Mouse (Mus musculus): ENCODE measurements around the gene Dut. TPM values are rescaled to one million over a fixed set of nuclear protein-coding genes. Genes with fewer than 3 reads are reported as not detected.

Dut gene
- polyA plus RNA-seq, 1 experiment from 2014 or later: 136 TPM

DNA sequence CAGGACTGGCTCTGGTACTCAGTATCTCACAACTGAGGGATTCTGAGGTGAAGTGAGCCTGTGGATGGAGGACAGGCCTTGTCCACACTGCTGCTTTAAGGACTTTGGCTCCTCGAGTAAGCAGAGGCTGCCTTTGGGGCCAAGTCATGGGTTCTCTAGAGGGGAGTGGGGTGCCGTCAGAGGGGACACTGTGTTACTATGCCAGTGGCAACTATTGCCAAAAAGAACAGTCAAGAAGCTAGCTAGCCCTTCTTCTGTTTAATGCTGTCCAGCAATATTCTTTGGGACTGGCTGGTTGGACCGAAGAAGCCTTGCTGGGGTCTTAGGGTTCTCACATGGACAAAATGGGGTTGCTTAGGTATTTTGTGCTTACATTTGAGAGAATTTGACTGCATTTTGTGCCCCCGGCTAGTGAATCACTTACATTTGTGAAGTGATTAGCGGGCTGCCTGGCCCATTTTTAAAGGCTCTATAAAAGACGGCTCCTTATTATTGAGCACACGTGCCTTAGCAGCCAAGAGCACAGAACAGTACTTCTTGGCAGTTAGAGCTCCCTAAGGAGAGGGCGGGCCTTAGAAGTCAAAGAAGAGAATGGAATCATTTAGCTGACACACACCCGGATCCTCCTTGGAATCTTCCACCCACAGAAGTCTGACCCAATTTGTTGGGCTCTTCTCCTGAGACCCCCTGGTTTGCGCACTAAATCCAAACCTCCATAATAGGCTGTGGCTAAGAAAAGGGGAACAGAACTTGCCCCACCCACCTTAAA is 43.4 kb downstream of the Dut start:
- no peak for ATAC-seq (ENCODE audit: insufficient read depth, low FRiP score, low read depth)
- Histone ChIP-seq H3K4me3 (replicated peaks) (no peak overlapping the region), H3K27ac (no peak overlapping the region), H3K36me3 (no peaks in the 10 kb centered on the region), H3K9ac (no peak overlapping the region), H3K9me3 (no peaks in the 10 kb centered on the region), H3K27me3 (replicated peaks) (no peaks in the 10 kb centered on the region), H3K4me1 (no peaks in the 10 kb centered on the region), H3K4me2 (no peak overlapping the region)
- 84% methylated on average over 10 of the region's 10 CpGs for WGBS

DNA sequence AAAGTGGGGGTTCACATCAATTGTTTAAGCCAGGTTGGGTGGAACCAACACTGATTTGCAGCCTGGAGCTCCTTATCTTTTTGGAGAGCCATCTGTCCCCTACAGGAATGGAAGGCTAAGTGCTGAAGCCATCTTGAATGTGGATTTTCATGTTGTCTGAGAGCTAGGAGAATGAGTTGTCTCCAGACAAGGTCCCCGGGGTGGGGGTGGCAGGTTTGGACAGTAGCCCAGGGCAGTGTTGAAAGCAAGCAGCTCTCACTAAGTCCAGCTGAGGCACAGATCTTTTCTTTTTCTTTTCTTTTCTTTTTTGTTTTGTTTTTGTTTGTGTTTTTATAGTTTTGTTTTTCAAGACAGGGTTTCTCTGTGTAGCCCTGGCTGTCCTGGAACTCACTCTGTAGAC is 44.1 kb downstream of the Dut start:
- H3K27me3 ChIP-seq (replicated peaks): no peaks in the 10 kb centered on the region
- H3K4me3 ChIP-seq (replicated peaks): no peak overlapping the region
- no peak overlapping the region for H3K4me2 ChIP-seq
- no peak for ATAC-seq (ENCODE audit: insufficient read depth, low FRiP score, low read depth)
- no peak overlapping the region for H3K9ac ChIP-seq
- H3K36me3 ChIP-seq: no peaks in the 10 kb centered on the region
- H3K9me3 ChIP-seq: no peaks in the 10 kb centered on the region
- H3K4me1 ChIP-seq: no peaks in the 10 kb centered on the region
- WGBS: 91% methylated on average over 1 of the region's 1 CpGs
- no peak overlapping the region for H3K27ac ChIP-seq

DNA sequence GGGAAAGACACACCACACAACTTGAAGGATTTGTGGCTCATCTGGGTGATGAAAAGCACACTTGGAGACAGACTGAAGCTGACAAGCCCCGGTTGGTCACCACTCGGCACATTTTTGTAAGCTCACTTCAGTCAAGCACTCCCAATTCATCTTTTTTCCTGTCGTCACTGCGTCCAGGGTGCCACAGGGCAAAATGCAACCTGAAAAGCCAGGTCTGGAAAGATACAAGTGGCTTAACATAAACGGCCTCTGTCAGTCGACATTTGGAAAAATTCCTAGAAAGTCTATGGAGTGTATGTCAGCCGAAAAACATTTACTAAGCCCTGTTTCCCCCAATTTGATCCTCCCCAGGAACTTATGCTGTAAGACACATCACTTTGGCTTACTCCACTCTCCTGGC is 45.6 kb downstream of the Dut start:
- no peak for ATAC-seq (ENCODE audit: insufficient read depth, low FRiP score, low read depth)
- H3K9ac ChIP-seq: no peak overlapping the region
- H3K4me1 ChIP-seq: no peaks in the 10 kb centered on the region
- H3K27ac ChIP-seq: no peak overlapping the region
- H3K36me3 ChIP-seq: no peaks in the 10 kb centered on the region
- H3K4me3 ChIP-seq (replicated peaks): no peak overlapping the region
- WGBS: 52% methylated on average over 7 of the region's 7 CpGs
- no peaks in the 10 kb centered on the region for H3K27me3 ChIP-seq (replicated peaks)
- H3K9me3 ChIP-seq: no peaks in the 10 kb centered on the region
- no peak overlapping the region for H3K4me2 ChIP-seq

DNA sequence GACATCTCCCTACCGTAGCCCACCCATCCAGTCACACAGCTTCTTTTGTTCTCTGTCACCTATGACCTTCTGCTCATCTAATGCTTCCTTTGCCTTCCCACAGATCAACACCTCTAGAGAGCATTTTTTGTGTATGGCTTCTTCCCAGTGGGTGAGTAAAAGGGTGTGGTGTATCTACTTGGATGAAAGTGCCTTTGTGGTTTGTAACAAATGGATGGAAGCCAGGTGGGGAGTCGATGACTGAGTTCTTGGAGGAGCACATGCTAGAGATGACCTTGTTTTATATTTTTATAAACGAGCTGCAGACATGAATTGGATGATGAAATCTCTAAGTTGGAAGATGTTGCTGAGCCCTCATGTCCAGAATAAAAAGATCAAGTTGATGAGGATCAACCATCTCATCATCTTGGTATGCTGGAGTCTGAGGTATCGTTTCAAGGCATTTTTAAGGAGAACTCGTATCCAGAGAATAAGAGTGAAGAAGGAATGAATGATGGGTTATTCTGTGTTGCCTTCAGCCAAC is 47.0 kb downstream of the Dut start:
- no peaks in the 10 kb centered on the region for H3K27me3 ChIP-seq (replicated peaks)
- no peak overlapping the region for H3K4me2 ChIP-seq
- H3K27ac ChIP-seq: no peak overlapping the region
- H3K4me3 ChIP-seq (replicated peaks): no peak overlapping the region
- no peak for ATAC-seq (ENCODE audit: insufficient read depth, low FRiP score, low read depth)
- H3K9me3 ChIP-seq: no peaks in the 10 kb centered on the region
- 72% methylated on average over 5 of the region's 5 CpGs for WGBS
- H3K36me3 ChIP-seq: no peaks in the 10 kb centered on the region
- H3K9ac ChIP-seq: no peak overlapping the region
- H3K4me1 ChIP-seq: no peaks in the 10 kb centered on the region

DNA sequence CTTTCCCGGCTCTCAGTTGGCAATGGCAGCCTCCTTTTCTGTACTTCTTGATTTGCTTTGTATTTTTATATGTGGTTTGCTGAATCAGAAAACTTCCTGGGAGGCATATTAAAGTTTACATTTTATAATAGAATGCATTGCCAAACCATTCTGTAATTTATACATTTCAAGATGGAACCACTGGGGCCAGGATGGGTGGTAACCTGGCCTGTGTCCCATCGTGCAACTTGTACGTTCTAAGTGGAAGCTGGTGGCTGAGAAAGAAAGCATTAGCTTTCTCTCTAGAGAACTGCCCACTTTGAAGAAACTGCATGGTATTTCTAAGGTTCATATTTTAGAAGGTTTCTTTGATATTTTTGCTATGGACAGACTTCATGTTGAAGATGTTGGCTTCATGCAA is 48.5 kb downstream of the Dut start:
- Histone ChIP-seq H3K27me3 (replicated peaks) (no peaks in the 10 kb centered on the region), H3K9me3 (no peaks in the 10 kb centered on the region), H3K4me3 (replicated peaks) (no peak overlapping the region), H3K4me2 (no peak overlapping the region), H3K36me3 (no peaks in the 10 kb centered on the region), H3K27ac (no peak overlapping the region), H3K4me1 (no peaks in the 10 kb centered on the region), H3K9ac (no peak overlapping the region)
- no peak for ATAC-seq (ENCODE audit: insufficient read depth, low FRiP score, low read depth)
- 57% methylated on average over 3 of the region's 3 CpGs for WGBS

DNA sequence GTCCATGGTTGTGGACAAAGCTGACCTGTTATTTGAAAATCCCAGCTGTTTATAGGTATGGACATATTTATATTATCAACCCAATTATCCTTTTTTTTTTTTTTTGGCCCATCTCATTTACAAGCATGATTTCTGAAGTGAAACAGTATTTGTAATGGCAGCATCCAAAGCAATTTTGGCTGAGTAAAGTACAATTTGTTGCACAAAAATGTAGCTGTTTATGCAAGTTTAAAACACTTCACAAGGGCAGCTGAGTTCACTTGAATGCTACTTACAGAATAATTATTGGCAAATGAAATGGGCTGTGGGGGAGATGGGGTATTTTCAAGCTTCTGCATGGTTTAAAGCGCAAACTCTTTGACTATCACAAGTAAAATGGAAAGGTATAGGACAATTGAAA is 51.9 kb downstream of the Dut start:
- Histone ChIP-seq H3K27ac (no peak overlapping the region; the same call in 1 of the 2 replicates), H3K36me3 (peaks cover 4% of the 10 kb centered on the region), H3K4me3 (replicated peaks) (no peak overlapping the region), H3K9me3 (no peaks in the 10 kb centered on the region), H3K4me1 (no peaks in the 10 kb centered on the region), H3K4me2 (no peak overlapping the region), H3K9ac (no peak overlapping the region), H3K27me3 (replicated peaks) (no peaks in the 10 kb centered on the region)
- no peak for ATAC-seq (ENCODE audit: insufficient read depth, low FRiP score, low read depth)
- WGBS: 93% methylated on average over 1 of the region's 1 CpGs

DNA sequence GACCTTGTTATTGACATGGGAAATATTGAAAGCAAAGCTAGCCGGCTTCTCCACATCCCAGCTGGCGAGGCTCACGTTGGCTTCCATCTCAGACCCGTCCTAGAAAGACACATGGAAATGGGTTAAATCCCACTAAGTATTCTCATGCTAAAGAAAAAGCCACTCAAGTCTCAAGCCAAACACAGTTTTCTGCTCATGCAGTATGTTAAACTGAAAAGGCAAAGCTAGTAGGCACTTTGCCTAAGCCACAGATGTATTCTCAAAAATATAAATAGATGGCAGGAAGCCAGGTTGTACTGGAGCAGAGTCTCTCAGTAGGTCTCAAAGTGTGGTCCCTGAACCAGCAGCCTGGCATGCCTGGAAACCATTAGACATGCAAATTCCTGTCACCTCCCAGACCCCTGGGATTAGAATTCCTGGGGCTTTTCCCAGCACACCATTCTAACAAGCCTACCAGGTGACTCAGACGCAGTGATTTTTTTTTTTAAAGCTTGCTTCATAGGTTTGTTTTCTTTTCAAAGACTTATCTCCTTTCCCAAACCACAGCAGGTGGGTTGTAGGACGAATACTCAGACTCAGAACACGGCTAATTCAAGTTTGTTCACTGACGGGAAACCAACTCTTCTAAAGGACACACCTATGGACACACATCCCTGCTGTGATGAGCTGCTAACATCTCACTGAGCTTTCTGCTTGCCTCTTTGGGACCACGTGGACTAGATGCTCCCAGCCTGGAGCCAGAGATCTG is 55.1 kb downstream of the Dut start:
- Histone ChIP-seq H3K36me3 (peaks cover 8% of the 10 kb centered on the region), H3K27ac (no peak overlapping the region), H3K27me3 (replicated peaks) (no peaks in the 10 kb centered on the region), H3K4me1 (no peaks in the 10 kb centered on the region), H3K9ac (no peak overlapping the region), H3K4me2 (no peak overlapping the region), H3K4me3 (replicated peaks) (no peak overlapping the region), H3K9me3 (no peaks in the 10 kb centered on the region)
- no peak for ATAC-seq (ENCODE audit: insufficient read depth, low FRiP score, low read depth)
- WGBS: 63% methylated on average over 9 of the region's 9 CpGs

DNA sequence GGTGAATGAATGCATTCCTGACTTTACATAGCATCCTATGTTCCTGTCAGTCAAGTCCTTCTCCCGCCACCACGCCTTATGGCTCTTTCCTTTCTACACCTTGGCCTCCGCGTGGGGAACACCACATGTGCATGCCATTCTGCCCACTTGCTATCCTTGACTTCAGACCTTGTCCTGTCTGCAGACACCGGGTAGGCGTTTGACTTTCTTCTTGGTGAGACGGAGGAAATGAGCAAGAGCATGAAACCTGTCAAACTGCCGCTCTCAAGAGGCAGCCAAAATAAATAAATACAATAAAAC is 55.6 kb downstream of the Dut start:
- Histone ChIP-seq H3K4me1 (no peaks in the 10 kb centered on the region), H3K27ac (no peak overlapping the region), H3K4me2 (no peak overlapping the region), H3K4me3 (replicated peaks) (no peak overlapping the region), H3K9me3 (no peaks in the 10 kb centered on the region), H3K27me3 (replicated peaks) (no peaks in the 10 kb centered on the region), H3K9ac (no peak overlapping the region), H3K36me3 (peaks cover 10% of the 10 kb centered on the region)
- 74% methylated on average over 8 of the region's 8 CpGs for WGBS
- no peak for ATAC-seq (ENCODE audit: insufficient read depth, low FRiP score, low read depth)

DNA sequence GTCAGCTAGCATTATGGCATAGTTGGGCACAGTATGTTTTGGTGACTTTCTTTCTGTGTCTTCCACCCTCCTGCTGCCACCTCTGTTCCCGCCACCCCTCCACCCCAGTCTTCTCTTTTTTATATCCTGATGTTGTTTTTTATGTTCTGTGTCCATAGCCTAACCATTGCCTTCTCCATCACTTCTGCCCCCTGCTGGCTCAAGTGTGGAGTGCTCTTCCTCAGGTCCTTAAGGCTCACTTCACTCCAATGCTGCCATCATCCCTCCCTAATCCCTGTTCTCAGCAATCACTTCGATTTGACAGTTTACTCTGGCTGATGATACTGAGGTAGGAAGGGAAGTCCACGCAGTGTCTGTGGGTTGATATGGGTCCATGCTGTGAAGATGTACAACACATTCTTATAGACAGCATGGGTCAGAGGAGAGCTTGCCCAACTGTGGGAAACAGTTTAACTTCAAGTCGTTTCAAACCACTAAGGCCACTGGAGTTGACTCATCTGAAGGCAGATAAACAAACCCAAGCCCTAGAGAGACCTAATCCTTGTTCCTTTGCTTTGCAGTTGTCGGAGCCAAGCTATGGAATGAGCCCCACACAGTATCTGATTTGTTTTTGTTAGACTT is 56.9 kb downstream of the Dut start:
- WGBS: 71% methylated on average over 5 of the region's 5 CpGs
- H3K9ac ChIP-seq: no peak overlapping the region
- peaks cover 15% of the 10 kb centered on the region for H3K36me3 ChIP-seq
- H3K4me3 ChIP-seq (replicated peaks): no peak overlapping the region
- no peak overlapping the region for H3K27ac ChIP-seq
- no peak for ATAC-seq (ENCODE audit: insufficient read depth, low FRiP score, low read depth)
- no peaks in the 10 kb centered on the region for H3K9me3 ChIP-seq
- no peak overlapping the region for H3K4me2 ChIP-seq
- H3K27me3 ChIP-seq (replicated peaks): no peaks in the 10 kb centered on the region
- H3K4me1 ChIP-seq: no peaks in the 10 kb centered on the region

DNA sequence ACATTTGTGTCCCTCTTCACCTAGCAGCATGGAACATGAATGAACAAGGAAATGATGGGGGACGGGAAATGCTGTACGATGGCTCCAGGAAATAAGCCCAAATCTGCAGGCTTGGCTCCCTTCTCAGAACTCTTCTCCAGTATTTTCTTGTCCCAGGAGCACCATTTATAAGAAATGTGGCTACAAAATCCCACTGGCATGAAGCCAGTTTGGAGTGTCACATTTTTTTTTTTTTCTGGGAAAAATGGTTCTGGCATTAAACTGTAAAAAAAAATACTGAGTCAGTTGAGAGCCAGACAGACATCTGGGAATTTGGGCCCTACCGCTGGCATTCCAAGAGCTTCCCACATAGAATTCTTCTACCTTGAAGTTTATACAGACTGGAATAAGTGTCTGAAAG is 57.8 kb downstream of the Dut start:
- Histone ChIP-seq H3K27me3 (replicated peaks) (no peaks in the 10 kb centered on the region), H3K9ac (no peak overlapping the region), H3K4me3 (replicated peaks) (no peak overlapping the region), H3K4me2 (no peak overlapping the region), H3K4me1 (no peaks in the 10 kb centered on the region), H3K36me3 (peaks cover 23% of the 10 kb centered on the region), H3K9me3 (no peaks in the 10 kb centered on the region), H3K27ac (no peak overlapping the region)
- no peak for ATAC-seq (ENCODE audit: insufficient read depth, low FRiP score, low read depth)
- 80% methylated on average over 3 of the region's 3 CpGs for WGBS

DNA sequence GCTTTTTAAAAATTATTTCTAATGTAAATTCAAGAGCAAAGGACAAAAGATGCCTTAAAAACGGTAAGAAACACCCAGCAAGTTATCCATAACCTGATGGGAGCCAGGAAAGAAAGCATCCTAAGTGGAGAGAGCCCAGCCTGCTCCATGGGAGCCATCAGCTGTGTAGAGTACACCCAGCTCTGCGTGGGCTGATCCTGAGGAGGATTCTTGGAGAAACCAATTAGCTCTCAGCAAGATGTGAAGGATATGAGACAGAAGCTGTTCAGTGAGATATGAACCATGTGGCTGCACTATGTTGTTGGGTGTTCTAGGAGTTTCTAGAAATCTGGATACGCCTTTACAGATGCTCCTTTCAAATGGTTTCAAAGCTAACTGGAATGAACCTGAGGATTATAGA is 58.7 kb downstream of the Dut start:
- Histone ChIP-seq H3K36me3 (peaks cover 23% of the 10 kb centered on the region), H3K27ac (no peak overlapping the region)

More for the DNA sequence above, 58.7 kb downstream of the Dut start:
- no peak for ATAC-seq (ENCODE audit: insufficient read depth, low FRiP score, low read depth)
- Histone ChIP-seq H3K4me2 (no peak overlapping the region), H3K4me1 (no peaks in the 10 kb centered on the region), H3K27me3 (replicated peaks) (no peaks in the 10 kb centered on the region), H3K4me3 (replicated peaks) (no peak overlapping the region), H3K9me3 (no peaks in the 10 kb centered on the region), H3K9ac (no peak overlapping the region)
- 84% methylated on average over 3 of the region's 3 CpGs for WGBS

All from stomach, embryonic 15.5 days (tissue).